Mouse (Mus musculus) MEL (cell line): Measurements from ENCODE around the gene Gm45521. TPM values are rescaled to one million over a fixed set of nuclear protein-coding genes. Genes with fewer than 3 reads are reported as not detected.

Experiments used
- polyA plus RNA-seq, 2 experiments: library from polyadenylated mRNA; stranded (reverse) in 1 of 2; unstranded in 1 of 2; fragments of >175 nt in 1 of 2; fragments of >200 nt in 1 of 2; gene quantifications; 2 replicates each; pipeline versions ENCODE4 v1.2.1 to v1.2.4; 2012; ENCODE audit warnings: low replicate concordance in 2 of 2, low read depth in 1 of 2; ENCODE audit not compliant: insufficient read length in 2 of 2, insufficient read depth in 1 of 2, missing spikeins in 1 of 2
- total RNA-seq: library from RNA; depleted of rRNA; stranded (reverse); fragments of 300-350 nt; gene quantifications from 2 replicates; pipeline ENCODE4 v1.2.3, GENCODE M21; 2012; rRNA removed

Gm45521 gene
- total and polyA plus RNA-seq, 3 experiments, result not detected

Other genes with a start within 250 kb of the Gm45521 start
- not detected in 2 replicates for gene Gm26661, start 165.7 kb upstream of the Gm45521 start, total RNA-seq
- not detected for gene Gm26661, start 165.7 kb upstream of the Gm45521 start, polyA plus RNA-seq
- gene Flnb, start 139.3 kb upstream of the Gm45521 start, total RNA-seq, result 3.1 TPM in 2 replicates
- 1 to 10 TPM in 1 of 2 experiments, not detected in 1; 1.0 TPM for gene Flnb, start 139.3 kb upstream of the Gm45521 start, polyA plus RNA-seq
- not detected in 2 replicates for gene Dnase1l3, start 37.3 kb downstream of the Gm45521 start, total RNA-seq
- gene Dnase1l3, start 37.3 kb downstream of the Gm45521 start, polyA plus RNA-seq, result not detected
- gene Abhd6, start 45.6 kb downstream of the Gm45521 start, total RNA-seq, result not detected in 2 replicates
- gene Abhd6, start 45.6 kb downstream of the Gm45521 start, polyA plus RNA-seq, result not detected
- gene Rpp14, start 123.1 kb downstream of the Gm45521 start, total RNA-seq, result 31.5 and 41.2 TPM in 2 replicates
- 10 to 100 TPM in 1 of 2 experiments, not detected in 1; 45.5 TPM for gene Rpp14, start 123.1 kb downstream of the Gm45521 start, polyA plus RNA-seq
- 5.9 and 6.1 TPM in 2 replicates for gene Pxk, start 140.9 kb downstream of the Gm45521 start, total RNA-seq
- 10 to 100 TPM in 1 of 2 experiments, not detected in 1; 12.9 TPM for gene Pxk, start 140.9 kb downstream of the Gm45521 start, polyA plus RNA-seq
- gene Pdhb, start 215.7 kb downstream of the Gm45521 start, total RNA-seq, result 128 and 140 TPM in 2 replicates
- 100 to 1,000 TPM in 1 of 2 experiments, not detected in 1; 109 TPM for gene Pdhb, start 215.7 kb downstream of the Gm45521 start, polyA plus RNA-seq